Mouse (Mus musculus): ENCODE results near the gene Cd164l2. TPM values are rescaled to one million over a fixed set of nuclear protein-coding genes. Genes with fewer than 3 reads are reported as not detected.

The Cd164l2 gene
- polyA plus RNA-seq, 1 experiment: not detected

DNA sequence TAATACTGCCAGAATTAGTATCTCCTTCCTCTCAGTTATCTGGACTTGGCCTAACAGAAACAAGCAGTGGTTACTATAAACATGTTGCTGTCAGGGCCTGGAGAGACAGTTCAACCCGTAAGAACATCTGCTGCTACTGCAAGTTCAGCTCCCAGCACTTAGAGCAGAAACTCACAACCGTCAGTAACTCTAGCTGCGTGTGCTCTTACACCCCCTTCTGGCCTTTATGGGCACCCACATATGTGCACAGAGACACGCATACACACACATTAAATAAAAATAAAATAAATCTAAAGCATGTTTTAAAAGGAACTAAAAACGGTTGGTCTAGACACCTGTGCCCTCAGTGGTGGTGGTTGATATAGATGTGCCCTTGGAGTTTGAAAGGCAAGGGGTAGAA lies 25.1 kb upstream of the Cd164l2 start:
- Histone ChIP-seq H3K4me1 (ENCODE audit: control insufficient read depth, insufficient read depth, low read length) (peaks cover 25% of the 10 kb centered on the region), H3K27ac (ENCODE audit: insufficient read depth, low read length) (no peak overlapping the region)
- TF ChIP-seq POLR2A (IDR thresholded peaks at IDR 0.05; ENCODE audit: low read depth, low read length): no peak
- no peak for TF ChIP-seq CTCF (IDR thresholded peaks at IDR 0.05; ENCODE audit: borderline replicate concordance, insufficient read depth, low read length)

GRCm38 (mm10) chr4:133189396-133189795 lies 22.5 kb upstream of the Cd164l2 start:
- TF ChIP-seq POLR2A (IDR thresholded peaks at IDR 0.05; ENCODE audit: low read depth, low read length) (no peak), CTCF (IDR thresholded peaks at IDR 0.05; ENCODE audit: borderline replicate concordance, insufficient read depth, low read length) (no peak)
- no peak overlapping the region for H3K4me3 ChIP-seq (ENCODE audit: insufficient read depth, low read length)
- H3K4me1 ChIP-seq (ENCODE audit: control insufficient read depth, insufficient read depth, low read length): peaks cover 10% of the 10 kb centered on the region
- H3K27ac ChIP-seq (ENCODE audit: insufficient read depth, low read length): no peak overlapping the region

More for the DNA sequence above, 25.1 kb upstream of the Cd164l2 start:
- no peak overlapping the region for H3K4me3 ChIP-seq (ENCODE audit: insufficient read depth, low read length)

DNA sequence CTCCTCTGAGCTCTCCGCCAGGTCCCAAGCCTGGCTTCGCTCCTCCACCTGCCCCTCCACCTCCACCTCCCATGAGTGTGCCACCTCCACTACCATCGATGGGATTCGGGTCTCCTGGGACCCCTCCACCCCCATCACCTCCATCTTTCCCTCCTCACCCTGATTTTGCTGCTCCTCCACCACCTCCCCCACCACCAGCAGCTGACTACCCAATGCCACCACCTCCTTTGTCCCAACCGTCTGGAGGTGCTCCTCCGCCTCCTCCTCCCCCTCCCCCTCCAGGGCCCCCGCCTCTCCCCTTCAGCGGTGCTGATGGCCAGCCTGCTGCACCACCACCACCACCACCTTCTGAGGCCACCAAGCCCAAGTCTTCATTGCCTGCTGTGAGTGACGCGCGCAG lies 17.4 kb upstream of the Cd164l2 start:
- TF ChIP-seq POLR2A (IDR thresholded peaks at IDR 0.05; ENCODE audit: low read depth, low read length) (no peak), CTCF (IDR thresholded peaks at IDR 0.05; ENCODE audit: borderline replicate concordance, insufficient read depth, low read length) (no peak)
- Histone ChIP-seq H3K27ac (ENCODE audit: insufficient read depth, low read length) (no peak overlapping the region), H3K4me1 (ENCODE audit: control insufficient read depth, insufficient read depth, low read length) (no peaks in the 10 kb centered on the region), H3K4me3 (ENCODE audit: insufficient read depth, low read length) (no peak overlapping the region)

GRCm38 (mm10) chr4:133195014-133195413 lies 16.9 kb upstream of the Cd164l2 start:
- TF ChIP-seq CTCF (IDR thresholded peaks at IDR 0.05; ENCODE audit: borderline replicate concordance, insufficient read depth, low read length): no peak
- no peak for TF ChIP-seq POLR2A (IDR thresholded peaks at IDR 0.05; ENCODE audit: low read depth, low read length)
- H3K4me3 ChIP-seq (ENCODE audit: insufficient read depth, low read length): no peak overlapping the region
- H3K27ac ChIP-seq (ENCODE audit: insufficient read depth, low read length): no peak overlapping the region
- H3K4me1 ChIP-seq (ENCODE audit: control insufficient read depth, insufficient read depth, low read length): no peaks in the 10 kb centered on the region; the same call in 1 of the 2 replicates

GRCm38 (mm10) chr4:133196136-133196535 lies 15.8 kb upstream of the Cd164l2 start:
- Histone ChIP-seq H3K4me1 (ENCODE audit: control insufficient read depth, insufficient read depth, low read length) (peaks cover 2% of the 10 kb centered on the region; the same call in 1 of the 2 replicates), H3K4me3 (ENCODE audit: insufficient read depth, low read length) (no peak overlapping the region), H3K27ac (ENCODE audit: insufficient read depth, low read length) (no peak overlapping the region)
- no peak for TF ChIP-seq POLR2A (IDR thresholded peaks at IDR 0.05; ENCODE audit: low read depth, low read length)
- no peak for TF ChIP-seq CTCF (IDR thresholded peaks at IDR 0.05; ENCODE audit: borderline replicate concordance, insufficient read depth, low read length)

DNA sequence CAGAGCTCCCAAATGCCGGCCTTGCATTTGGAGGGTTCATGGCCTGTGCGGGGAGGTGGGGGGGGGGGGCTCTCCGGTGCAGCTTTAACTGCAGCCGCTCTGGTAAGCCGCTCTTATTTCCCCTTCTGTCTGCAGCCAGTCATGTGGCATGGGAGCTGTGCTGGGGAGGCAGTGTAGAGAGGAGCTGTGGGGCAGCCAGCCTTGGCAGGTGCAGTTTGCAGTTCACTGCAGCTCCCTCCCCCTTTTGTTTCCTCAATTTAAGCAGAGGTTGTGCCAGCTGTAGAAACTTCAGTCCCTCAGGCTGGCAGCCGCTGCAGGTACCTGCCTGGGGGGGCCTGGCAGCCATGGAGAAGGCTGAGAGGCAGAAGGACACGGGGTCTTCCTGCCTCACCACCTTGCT lies 15.1 kb upstream of the Cd164l2 start:
- Histone ChIP-seq H3K4me3 (ENCODE audit: insufficient read depth, low read length) (no peak overlapping the region), H3K4me1 (ENCODE audit: control insufficient read depth, insufficient read depth, low read length) (peaks cover 2% of the 10 kb centered on the region; the same call in 1 of the 2 replicates), H3K27ac (ENCODE audit: insufficient read depth, low read length) (no peak overlapping the region)
- TF ChIP-seq CTCF (IDR thresholded peaks at IDR 0.05; ENCODE audit: borderline replicate concordance, insufficient read depth, low read length) (no peak), POLR2A (IDR thresholded peaks at IDR 0.05; ENCODE audit: low read depth, low read length) (no peak)

DNA sequence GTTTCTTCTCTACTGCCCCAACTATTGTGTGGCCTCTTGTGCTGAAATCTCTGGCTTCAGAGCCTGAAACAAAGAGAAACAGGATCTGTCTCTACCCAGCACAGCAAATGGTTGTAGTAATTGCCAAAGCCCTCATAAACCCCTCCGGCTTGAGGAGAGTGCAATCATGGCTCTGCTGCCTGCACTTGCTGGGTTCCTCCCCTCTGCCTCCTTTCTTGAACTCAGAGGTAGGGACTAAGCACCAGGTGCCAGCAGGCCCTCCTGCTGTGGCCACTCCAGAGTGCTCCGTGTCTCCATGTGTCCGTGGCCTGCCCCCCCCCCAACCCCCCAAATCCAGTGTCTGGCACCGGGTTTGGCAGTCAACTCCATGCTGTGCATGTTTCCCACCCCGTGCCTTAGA lies 14.6 kb upstream of the Cd164l2 start:
- TF ChIP-seq POLR2A (IDR thresholded peaks at IDR 0.05; ENCODE audit: low read depth, low read length) (no peak), CTCF (IDR thresholded peaks at IDR 0.05; ENCODE audit: borderline replicate concordance, insufficient read depth, low read length) (no peak)
- no peak overlapping the region for H3K27ac ChIP-seq (ENCODE audit: insufficient read depth, low read length)
- peaks cover 2% of the 10 kb centered on the region; the same call in 1 of the 2 replicates for H3K4me1 ChIP-seq (ENCODE audit: control insufficient read depth, insufficient read depth, low read length)
- no peak overlapping the region for H3K4me3 ChIP-seq (ENCODE audit: insufficient read depth, low read length)

DNA sequence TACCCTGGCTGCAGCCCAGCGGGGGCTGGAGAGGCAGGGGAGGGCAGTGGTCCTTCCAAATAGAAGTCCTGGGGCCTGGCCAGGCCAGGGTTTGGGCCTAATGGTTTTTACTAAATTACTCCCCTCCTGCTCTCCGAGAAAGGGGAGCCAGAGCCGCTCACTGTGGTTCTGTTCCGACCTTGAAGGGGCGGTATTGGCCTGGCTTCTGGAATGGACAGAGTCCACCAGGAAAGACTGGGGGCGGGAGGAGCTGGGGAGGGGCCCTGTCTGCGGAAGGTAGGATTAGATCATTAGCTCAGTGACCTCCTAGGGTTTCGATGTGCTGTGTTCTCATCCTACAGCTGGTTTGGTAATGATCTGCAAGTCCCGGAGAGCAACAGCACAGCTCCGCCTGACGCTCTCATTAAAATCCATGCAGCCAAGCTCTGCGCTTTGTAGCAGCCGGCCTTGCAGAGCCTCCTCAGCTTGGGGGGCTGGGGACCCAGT lies 14.1 kb upstream of the Cd164l2 start:
- no peak overlapping the region for H3K4me3 ChIP-seq (ENCODE audit: insufficient read depth, low read length)
- peaks cover 2% of the 10 kb centered on the region; the same call in 1 of the 2 replicates for H3K4me1 ChIP-seq (ENCODE audit: control insufficient read depth, insufficient read depth, low read length)
- TF ChIP-seq POLR2A (IDR thresholded peaks at IDR 0.05; ENCODE audit: low read depth, low read length) (no peak), CTCF (IDR thresholded peaks at IDR 0.05; ENCODE audit: borderline replicate concordance, insufficient read depth, low read length) (no peak)
- H3K27ac ChIP-seq (ENCODE audit: insufficient read depth, low read length): no peak overlapping the region

- no peak overlapping the region for H3K27ac ChIP-seq (ENCODE audit: insufficient read depth, low read length)
- TF ChIP-seq POLR2A (IDR thresholded peaks at IDR 0.05; ENCODE audit: low read depth, low read length): no peak
- TF ChIP-seq CTCF (IDR thresholded peaks at IDR 0.05; ENCODE audit: borderline replicate concordance, insufficient read depth, low read length): no peak
- peaks cover 2% of the 10 kb centered on the region; the same call in 1 of the 2 replicates for H3K4me1 ChIP-seq (ENCODE audit: control insufficient read depth, insufficient read depth, low read length)
- no peak overlapping the region for H3K4me3 ChIP-seq (ENCODE audit: insufficient read depth, low read length)
These were observed 13.4 kb upstream of the Cd164l2 start for GRCm38 (mm10) chr4:133198337-133199180.

- Histone ChIP-seq H3K27ac (ENCODE audit: insufficient read depth, low read length) (no peak overlapping the region), H3K4me1 (ENCODE audit: control insufficient read depth, insufficient read depth, low read length) (peaks cover 2% of the 10 kb centered on the region; the same call in 1 of the 2 replicates), H3K4me3 (ENCODE audit: insufficient read depth, low read length) (no peak overlapping the region)
- TF ChIP-seq CTCF (IDR thresholded peaks at IDR 0.05; ENCODE audit: borderline replicate concordance, insufficient read depth, low read length) (no peak), POLR2A (IDR thresholded peaks at IDR 0.05; ENCODE audit: low read depth, low read length) (no peak)
These were observed 12.2 kb upstream of the Cd164l2 start for GRCm38 (mm10) chr4:133199743-133200142.

Data from embryonic fibroblast, embryonic 13.5 days (primary cell).